Mouse (Mus musculus) lung, adult 2 months (tissue): Measurements from ENCODE around the gene Mtcl1.

Experiments
- CTCF ChIP-seq: fragments of 200-500 bp; IDR thresholded peaks from 2 replicates; pipeline ENCODE4 v1.5.1; 2011; ENCODE audit warnings: mild to moderate bottlenecking, low read length, control low read depth; ENCODE audit not compliant: insufficient read depth
- POLR2A ChIP-seq: fragments of 200-500 bp; IDR thresholded peaks from 2 replicates; pipeline ENCODE4 v1.6.1; 2011; ENCODE audit warnings: low read depth, mild to moderate bottlenecking, control low read depth, low read length, borderline replicate concordance; ENCODE audit errors: extremely low read depth

GRCm38 (mm10) chr17:66408400-66408799 is 41.1 kb downstream of the Mtcl1 start:
- TF ChIP-seq POLR2A, result no peak
- no peak for TF ChIP-seq CTCF
